Mouse (Mus musculus) myocyte (in vitro differentiated cells): ENCODE measurements at regions not wholly inside any gene's neighbourhood (a gene's known extent, or its start where the extent isn't known, plus 50 kb on each side); places are given as distances from the start of the nearest gene placed in this dataset.
"Not testable (repeated sequence)": the region's sequence is repeated elsewhere in the genome, so short reads cannot be mapped to it uniquely, and the experiment has no call there.

Source experiments
- CEBPB ChIP-seq: IDR thresholded peaks from 2 replicates; pipeline ENCODE4 v1.6.1; 2011; ENCODE audit warnings: mild to moderate bottlenecking, moderate library complexity; ENCODE audit not compliant: poor library complexity, insufficient read depth, severe bottlenecking
- E2F4 ChIP-seq: IDR thresholded peaks from one replicate; pipeline ENCODE4 v1.6.1; 2011; ENCODE audit warnings: mild to moderate bottlenecking, control low read depth, moderate library complexity; ENCODE audit not compliant: insufficient read depth
- MAX ChIP-seq: IDR thresholded peaks from one replicate; pipeline ENCODE4 v1.6.1; 2011; ENCODE audit warnings: low read depth, mild to moderate bottlenecking, control low read depth
- MYOD1 ChIP-seq, 3 experiments: IDR thresholded peaks; one replicate each; pipeline ENCODE4 v1.6.1; 2011; ENCODE audit warnings: control low read depth in 2 of 3, low read depth in 2 of 3, mild to moderate bottlenecking in 2 of 3, moderate library complexity in 1 of 3; ENCODE audit not compliant: insufficient read length in 2 of 3, control insufficient read depth in 1 of 3
- MYOG ChIP-seq, 3 experiments: IDR thresholded peaks; one replicate each; pipeline ENCODE4 v1.6.1; 2011; ENCODE audit warnings: control low read depth in 2 of 3, low read depth in 2 of 3, mild to moderate bottlenecking in 2 of 3; ENCODE audit not compliant: insufficient read length in 2 of 3, control insufficient read depth in 1 of 3, insufficient read depth in 1 of 3
- POLR2A ChIP-seq: IDR thresholded peaks from one replicate; pipeline ENCODE4 v1.6.1; 2011; ENCODE audit warnings: low read depth, mild to moderate bottlenecking, control low read depth, moderate library complexity; ENCODE audit not compliant: insufficient read length
- POLR2AphosphoS2 ChIP-seq: IDR thresholded peaks from one replicate; pipeline ENCODE4 v1.6.1; 2011; ENCODE audit warnings: low read depth, control low read depth; ENCODE audit not compliant: insufficient read length
- REST ChIP-seq: IDR thresholded peaks from one replicate; pipeline ENCODE4 v1.6.1; 2011; ENCODE audit warnings: mild to moderate bottlenecking, control low read depth, moderate library complexity; ENCODE audit not compliant: insufficient read depth, insufficient read length
- TCF12 ChIP-seq: IDR thresholded peaks from one replicate; pipeline ENCODE4 v1.6.1; 2011; ENCODE audit warnings: mild to moderate bottlenecking, control low read depth; ENCODE audit not compliant: poor library complexity, insufficient read depth, severe bottlenecking
- USF1 ChIP-seq: IDR thresholded peaks from one replicate; pipeline ENCODE4 v1.6.1; 2011; ENCODE audit warnings: low read depth, mild to moderate bottlenecking, control low read depth, moderate library complexity

GRCm38 (mm10) chr10:111607381-111607780, 101.3 kb downstream of the Phlda1 start:
- TF ChIP-seq REST; POLR2A; USF1; MYOD1 (IDR thresholded peaks at IDR 0.05; ENCODE audit: control insufficient read depth in 1 of 3, insufficient read length in 2 of 3, low read depth in 2 of 3); POLR2AphosphoS2; E2F4; MAX; CEBPB; MYOG (IDR thresholded peaks at IDR 0.05; ENCODE audit: control insufficient read depth in 1 of 3, insufficient read depth in 1 of 3, insufficient read length in 2 of 3, low read depth in 2 of 3); TCF12: not testable (repeated sequence)
